Mouse (Mus musculus) lung, adult 2 months (tissue): ENCODE results near the gene Ap5m1.

Source experiments
- CTCF ChIP-seq: fragments of 200-500 bp; IDR thresholded peaks from 2 replicates; pipeline ENCODE4 v1.5.1; 2011; ENCODE audit warnings: mild to moderate bottlenecking, low read length, control low read depth; ENCODE audit not compliant: insufficient read depth
- POLR2A ChIP-seq: fragments of 200-500 bp; IDR thresholded peaks from 2 replicates; pipeline ENCODE4 v1.6.1; 2011; ENCODE audit warnings: low read depth, mild to moderate bottlenecking, control low read depth, low read length, borderline replicate concordance; ENCODE audit errors: extremely low read depth

DNA sequence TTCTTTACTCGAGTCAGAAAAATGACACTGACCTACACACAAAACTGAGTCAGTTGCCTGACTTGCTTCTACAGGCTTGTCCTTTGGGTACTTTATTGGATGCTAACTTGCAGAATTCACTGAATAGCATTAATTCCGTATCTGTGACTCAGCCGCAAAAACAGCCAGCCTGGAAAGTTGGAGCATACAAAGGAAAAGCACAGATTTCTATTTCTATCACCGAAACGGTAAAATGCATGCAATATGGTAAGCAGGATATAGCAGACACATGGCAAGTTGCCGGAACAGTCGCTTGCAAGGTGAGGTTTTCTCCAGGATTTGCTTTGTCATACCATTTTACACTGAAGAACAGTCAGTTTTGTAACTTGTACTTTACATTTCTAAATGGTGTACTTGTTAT is 8.0 kb downstream of the Ap5m1 start:
- no peak for TF ChIP-seq POLR2A
- no peak for TF ChIP-seq CTCF
